ENCODE assay signal across 26 mouse cellular contexts in genomic region chr19:16856752-16857151, GRCm38 (mm10). TPM values are rescaled to one million over a fixed set of nuclear protein-coding genes. Genes with fewer than 3 reads are reported as not detected.
"Had no signal": no experiment of that assay in that cellular context is flagged by ENCODE, and none has a peak within 500 bp of the region (broad histone marks: within the 10 kb centered on the region; RNA-seq: fewer than 3 reads in every experiment).

No protein-coding gene starts in this region.

- ATAC-seq: liver, postnatal 0 days; lung, postnatal 0 days; midbrain, embryonic 13.5 days; midbrain, embryonic 15.5 days had no signal

- H3K4me3 ChIP-seq: lung, embryonic 15.5 days; megakaryocyte, embryonic 14.5 days; midbrain, embryonic 13.5 days; midbrain, embryonic 15.5 days; neural tube, embryonic 12.5 days had no signal

- H3K4me1 ChIP-seq: lung, embryonic 15.5 days; megakaryocyte, embryonic 14.5 days; midbrain, embryonic 13.5 days; neural tube, embryonic 12.5 days had no signal

- DNase-seq: liver, postnatal 0 days; lung, adult 2 months; lung, postnatal 14 days; lung, postnatal 36 days; right cerebral cortex, postnatal 25 days; right cerebral cortex, postnatal 4 days; spleen, adult 18-20 months; thymus, adult 18-20 months; thymus, postnatal 14 days; thymus, postnatal 36 days had no signal

- H3K4me2 ChIP-seq: lung, embryonic 15.5 days; midbrain, embryonic 11.5 days; midbrain, embryonic 13.5 days; midbrain, embryonic 15.5 days; neural tube, embryonic 12.5 days had no signal

- H3K27me3 ChIP-seq: lung, embryonic 15.5 days; midbrain, embryonic 15.5 days; neural tube, embryonic 12.5 days had no signal

- H3K9me3 ChIP-seq: lung, embryonic 15.5 days; megakaryocyte, embryonic 14.5 days; midbrain, embryonic 13.5 days; midbrain, embryonic 15.5 days; neural tube, embryonic 12.5 days had no signal

- H3K36me3 ChIP-seq: lung, embryonic 15.5 days; midbrain, embryonic 13.5 days; midbrain, embryonic 15.5 days; neural tube, embryonic 12.5 days had no signal

- H3K9ac ChIP-seq: liver, postnatal 0 days; lung, embryonic 15.5 days; midbrain, embryonic 13.5 days; midbrain, embryonic 15.5 days; neural tube, embryonic 12.5 days had no signal

- H3K27ac ChIP-seq: lung, embryonic 15.5 days; macrophage; midbrain, embryonic 13.5 days; midbrain, embryonic 15.5 days; neural tube, embryonic 12.5 days had no signal

RNA-seq across cellular contexts. Expression of gene Foxb2, which starts 16.9 kb away (rescaled TPM):
- total RNA-seq: megakaryocyte progenitor cell, adult 5-6 weeks; midbrain, postnatal 0 days; monocyte, adult 5-6 weeks; neutrophil, adult 5-6 weeks had no signal
- polyA plus RNA-seq: liver, postnatal 0 days; lung, adult 2 months; lung, embryonic 15.5 days; lung, postnatal 0 days; neural tube, embryonic 14.5 days; small intestine, adult 2 months; stomach, embryonic 14.5 days; stomach, embryonic 16.5 days had no signal
